In genomic region chr12:87331053-87331456, GRCm38 (mm10) we compare ENCODE assay signal across 11 mouse cellular contexts. TPM values are rescaled to one million over a fixed set of nuclear protein-coding genes. Genes with fewer than 3 reads are reported as not detected.
A peak's percentile ranks its signal among the peaks of the same experiment; 100 is the strongest.
DNase-seq lines count a peak whose midpoint lies in the region; ATAC-seq lines count a peak whose summit lies in the region.
"Had no signal": no experiment of that assay in that cellular context is flagged by ENCODE, and none has a peak within 500 bp of the region (broad histone marks: within the 10 kb centered on the region; RNA-seq: fewer than 3 reads in every experiment).

No protein-coding gene starts in this region.

- WGBS in neural tube, embryonic 13.5 days = 29% methylated on average over 6 of the region's 6 CpGs
- 24% methylated on average over 6 of the region's 6 CpGs for WGBS in forebrain, embryonic 15.5 days

- H3K4me3 ChIP-seq in neural tube, embryonic 13.5 days = no peak overlapping the region
- no peak overlapping the region for H3K4me3 ChIP-seq in forebrain, embryonic 15.5 days
- H3K4me3 ChIP-seq: midbrain, embryonic 12.5 days had no signal

- intact Hi-C loops in heart, postnatal 10 days (cut with DNase I) = loop anchor here (5.0 to 10.0 kb wide), 2 partner anchors 79 to 566 kb away; no protein-coding TSS in a partner anchor

- no peak overlapping the region for H3K27ac ChIP-seq in neural tube, embryonic 13.5 days (replicated peaks)
- H3K27ac ChIP-seq in forebrain, embryonic 15.5 days (replicated peaks) = no peak overlapping the region
- H3K27ac ChIP-seq: midbrain, embryonic 12.5 days had no signal

- no peaks in the 10 kb centered on the region for H3K27me3 ChIP-seq in neural tube, embryonic 13.5 days
- no peaks in the 10 kb centered on the region for H3K27me3 ChIP-seq in forebrain, embryonic 15.5 days

- peak; percentile 56; the same call in 1 of the 2 replicates for ATAC-seq in neural tube, embryonic 13.5 days (ENCODE audit: low read depth)
- ATAC-seq in forebrain, embryonic 15.5 days (replicated peaks) = no peak

- peaks cover 5% of the 10 kb centered on the region; the same call in 1 of the 2 replicates for H3K4me1 ChIP-seq in neural tube, embryonic 13.5 days (replicated peaks)
- peaks cover 20% of the 10 kb centered on the region for H3K4me1 ChIP-seq in forebrain, embryonic 15.5 days

- H3K36me3 ChIP-seq in neural tube, embryonic 13.5 days = 0 out of 2 replicates have a peak, but pooled peaks cover 6% of the 10 kb centered on the region
- H3K36me3 ChIP-seq in forebrain, embryonic 15.5 days = no peaks in the 10 kb centered on the region
- H3K36me3 ChIP-seq: midbrain, embryonic 12.5 days had no signal

- peak; percentile 70 for DNase-seq in heart, adult 11 months
- no peak for DNase-seq in heart, postnatal 10 days
- DNase-seq in neural tube, embryonic 10.5 days (ENCODE audit: extremely low spot score, low spot score) = no peak
- DNase-seq in kidney, postnatal 14 days = peak; percentile 6
- DNase-seq in urinary bladder, postnatal 4 days (ENCODE audit: low spot score in 2 of 2) = no peak
- DNase-seq in lung, postnatal 25 days (ENCODE audit: low spot score) = no peak
- DNase-seq: gastrocnemius, postnatal 25 days had no signal

- no peak overlapping the region for H3K4me2 ChIP-seq in neural tube, embryonic 13.5 days
- no peak overlapping the region for H3K4me2 ChIP-seq in forebrain, embryonic 15.5 days (replicated peaks)
- H3K4me2 ChIP-seq: midbrain, embryonic 12.5 days had no signal

- H3K9me3 ChIP-seq in neural tube, embryonic 13.5 days = no peaks in the 10 kb centered on the region
- no peaks in the 10 kb centered on the region for H3K9me3 ChIP-seq in forebrain, embryonic 15.5 days
- H3K9me3 ChIP-seq: midbrain, embryonic 12.5 days had no signal

- no peak overlapping the region for H3K9ac ChIP-seq in neural tube, embryonic 13.5 days
- no peak overlapping the region for H3K9ac ChIP-seq in forebrain, embryonic 15.5 days (replicated peaks)
- H3K9ac ChIP-seq: midbrain, embryonic 12.5 days had no signal

RNA-seq across cellular contexts. Expression of gene Ism2, which starts 31.6 kb away (rescaled TPM):
- total RNA-seq in heart, postnatal 10 days (2021) = under 1 TPM in 1 of 2 experiments, not detected in 1; 0.43 TPM
- polyA plus RNA-seq in neural tube, embryonic 13.5 days (2015; fragmentation: Nextera tagmentation; extraction: Ambion mirVana) = 0.60 and 0.61 TPM in 2 replicates
- polyA plus RNA-seq in forebrain, embryonic 15.5 days (2015; fragmentation: Nextera tagmentation; extraction: Ambion mirVana) = 0.49 and 1.4 TPM in 2 replicates
- total RNA-seq: gastrocnemius, postnatal 25 days; heart, postnatal 25 days had no signal

RNA-seq across cellular contexts. Expression of gene Sptlc2, which starts 57.1 kb away (rescaled TPM):
- total RNA-seq in heart, postnatal 10 days (2021) = 10 to 100 TPM; 51.9 to 58.9 TPM
- 63.9 and 65.1 TPM in 2 replicates for polyA plus RNA-seq in neural tube, embryonic 13.5 days (2015; fragmentation: Nextera tagmentation; extraction: Ambion mirVana)
- polyA plus RNA-seq in forebrain, embryonic 15.5 days (2015; fragmentation: Nextera tagmentation; extraction: Ambion mirVana) = 60.8 and 68.3 TPM in 2 replicates

Comparison
In these comparisons a context has a peak if more than half of its experiments do, and no peak if none do; other contexts are left out.
1. DNase-seq: peak in heart, adult 11 months (single experiment) and kidney, postnatal 14 days (single experiment); none in heart, postnatal 10 days (0 of 2), neural tube, embryonic 10.5 days (single experiment), urinary bladder, postnatal 4 days (0 of 2) and lung, postnatal 25 days (single experiment).